Mouse (Mus musculus) kidney, postnatal 36 days (tissue): Measurements from ENCODE around the gene Ear14.

Source experiments
- DNase-seq, 2 experiments: peaks; one replicate each; pipeline ENCODE4 v3.0.0; 2021 to 2022; ENCODE audit warnings: mixed read lengths in 2 of 2

Gene Ear14

DNA sequence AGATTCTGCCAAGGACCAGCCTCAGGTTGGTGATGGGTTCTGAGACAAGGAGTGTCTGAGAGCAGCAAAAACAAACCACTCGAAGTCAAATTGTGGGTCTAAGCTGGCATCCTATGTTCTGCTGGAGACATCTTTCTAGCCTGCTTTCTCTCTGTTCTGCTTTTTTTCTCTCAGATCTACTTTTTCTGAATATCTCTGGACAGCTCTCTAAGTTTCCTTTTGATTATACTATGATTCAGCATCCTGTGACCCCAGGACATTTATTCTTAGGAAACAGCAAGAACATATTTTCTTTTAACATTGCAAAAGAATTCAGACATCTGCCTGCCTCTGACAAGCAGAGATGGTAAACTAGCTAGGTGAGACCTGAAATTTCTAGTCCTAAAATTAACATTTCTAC is 50.4 kb downstream of the Ear14 start:
- DNase-seq: no peak
